Mouse (Mus musculus): ENCODE measurements around the gene Nop2.

Gene Nop2

GRCm38 (mm10) chr6:125131302-125132156 lies at the start of gene Nop2:
Gene Nop2, plus strand, starts transcription at chr6:125131909.
- in situ Hi-C loops (cut with MboI; ENCODE audit: unreplicated experiment in 2 of 2): loop anchor here in 1 of 2 experiments (5.0 kb wide), 1 partner anchor 34 kb away; the partner anchor contains the start of gene Chd4

- in situ Hi-C loops (cut with MboI; ENCODE audit: unreplicated experiment in 2 of 2): loop anchor here (5.0 to 10.0 kb wide), 3 partner anchors 36 to 178 kb away; partner anchors contain the start of gene Acrbp (in 1 of the 2)
Measured at GRCm38 (mm10) chr6:125082801-125083386, 48.8 kb upstream of the Nop2 start.

- in situ Hi-C loops (cut with MboI; ENCODE audit: unreplicated experiment in 2 of 2): loop anchor here (5.0 to 10.0 kb wide), 3 partner anchors 37 to 180 kb away; partner anchors contain the start of gene Acrbp (in 1 of the 2)
Measured at GRCm38 (mm10) chr6:125084424-125084823, 47.3 kb upstream of the Nop2 start.

GRCm38 (mm10) chr6:125087937-125088336 lies 43.8 kb upstream of the Nop2 start:
- in situ Hi-C loops (cut with MboI; ENCODE audit: unreplicated experiment in 2 of 2): loop anchor here in 1 of 2 experiments (10.0 kb wide), 1 partner anchor 183 kb away; no protein-coding TSS in a partner anchor

- in situ Hi-C loops (cut with MboI; ENCODE audit: unreplicated experiment in 2 of 2): loop anchor here in 1 of 2 experiments (10.0 kb wide), 1 partner anchor 184 kb away; no protein-coding TSS in a partner anchor
Measured at GRCm38 (mm10) chr6:125088561-125089321, 43.0 kb upstream of the Nop2 start.

- in situ Hi-C loops (cut with MboI; ENCODE audit: unreplicated experiment in 2 of 2): loop anchor here in 1 of 2 experiments (10.0 kb wide), 1 partner anchor 185 kb away; no protein-coding TSS in a partner anchor
Measured at GRCm38 (mm10) chr6:125089521-125090321, 42.0 kb upstream of the Nop2 start.

GRCm38 (mm10) chr6:125090341-125091085 lies 41.2 kb upstream of the Nop2 start:
- in situ Hi-C loops (cut with MboI; ENCODE audit: unreplicated experiment in 2 of 2): no loop called here

- in situ Hi-C loops (cut with MboI; ENCODE audit: unreplicated experiment in 2 of 2): no loop called here
Measured at GRCm38 (mm10) chr6:125092372-125092771, 39.3 kb upstream of the Nop2 start.

GRCm38 (mm10) chr6:125094843-125095242 lies 36.9 kb upstream of the Nop2 start:
- in situ Hi-C loops (cut with MboI; ENCODE audit: unreplicated experiment in 2 of 2): loop anchor here in 1 of 2 experiments (5.0 kb wide), 1 partner anchor 37 kb away; the partner anchor contains the start of gene Nop2

GRCm38 (mm10) chr6:125095391-125096278 lies 36.1 kb upstream of the Nop2 start, which contains the start of gene Chd4:
Gene Chd4, plus strand, starts transcription at chr6:125095981.
- in situ Hi-C loops (cut with MboI; ENCODE audit: unreplicated experiment in 2 of 2): loop anchor here in 1 of 2 experiments (5.0 kb wide), 1 partner anchor 37 kb away; the partner anchor contains the start of gene Nop2

- in situ Hi-C loops (cut with MboI; ENCODE audit: unreplicated experiment in 2 of 2): loop anchor here in 1 of 2 experiments (5.0 kb wide), 1 partner anchor 36 kb away; the partner anchor contains the start of gene Nop2
Measured at GRCm38 (mm10) chr6:125096279-125096596, 35.5 kb upstream of the Nop2 start.

- in situ Hi-C loops (cut with MboI; ENCODE audit: unreplicated experiment in 2 of 2): loop anchor here in 1 of 2 experiments (5.0 kb wide), 1 partner anchor 36 kb away; the partner anchor contains the start of gene Nop2
Measured at GRCm38 (mm10) chr6:125096597-125097345, 34.9 kb upstream of the Nop2 start.

- in situ Hi-C loops (cut with MboI; ENCODE audit: unreplicated experiment in 2 of 2): loop anchor here in 1 of 2 experiments (5.0 kb wide), 1 partner anchor 35 kb away; the partner anchor contains the start of gene Nop2
Measured at GRCm38 (mm10) chr6:125097346-125097689, 34.4 kb upstream of the Nop2 start.

GRCm38 (mm10) chr6:125097951-125098350 lies 33.8 kb upstream of the Nop2 start:
- in situ Hi-C loops (cut with MboI; ENCODE audit: unreplicated experiment in 2 of 2): loop anchor here in 1 of 2 experiments (5.0 kb wide), 1 partner anchor 34 kb away; the partner anchor contains the start of gene Nop2

- in situ Hi-C loops (cut with MboI; ENCODE audit: unreplicated experiment in 2 of 2): loop anchor here in 1 of 2 experiments (5.0 kb wide), 1 partner anchor 34 kb away; the partner anchor contains the start of gene Nop2
Measured at GRCm38 (mm10) chr6:125098513-125098912, 33.2 kb upstream of the Nop2 start.

GRCm38 (mm10) chr6:125099421-125099971 lies 32.2 kb upstream of the Nop2 start:
- in situ Hi-C loops (cut with MboI; ENCODE audit: unreplicated experiment in 2 of 2): loop anchor here in 1 of 2 experiments (5.0 kb wide), 1 partner anchor 33 kb away; the partner anchor contains the start of gene Nop2
